Mouse (Mus musculus): ENCODE results near the gene Tnfrsf23. TPM values are rescaled to one million over a fixed set of nuclear protein-coding genes. Genes with fewer than 3 reads are reported as not detected.
"Not testable (repeated sequence)": the region's sequence is repeated elsewhere in the genome, so short reads cannot be mapped to it uniquely, and the experiment has no call there.

Tnfrsf23 gene
- polyA plus RNA-seq, 1 experiment from 2014 or later, result 2.2 TPM

- H3K27me3 ChIP-seq (ENCODE audit: control insufficient read depth, insufficient read depth, low read length); H3K27ac ChIP-seq (replicated peaks in 1 of 2; ENCODE audit: control insufficient read depth in 1 of 2, insufficient read depth in 1 of 2, low read depth in 2 of 2, low read length in 2 of 2); H3K9ac ChIP-seq (ENCODE audit: low read length); H3K4me3 ChIP-seq (ENCODE audit: control insufficient read depth in 1 of 2, insufficient read depth in 1 of 2, low read depth in 1 of 2, low read length in 2 of 2); H3K4me2 ChIP-seq (ENCODE audit: low read length); H3K4me1 ChIP-seq (ENCODE audit: control insufficient read depth in 2 of 2, insufficient read depth in 2 of 2, low read length in 2 of 2); H3K9me3 ChIP-seq (ENCODE audit: control insufficient read depth, low read length); ATAC-seq (ENCODE audit: insufficient number of reproducible peaks, insufficient read depth, low FRiP score, low read depth): not testable (repeated sequence)
- H3K36me3 ChIP-seq (ENCODE audit: control insufficient read depth, insufficient read depth, low read length), result peaks cover 23% of the 10 kb centered on the region
- 83% methylated on average over 1 of the region's 2 CpGs for WGBS
Measured at GRCm38 (mm10) chr7:143684569-143684968, 1.1 kb downstream of the Tnfrsf23 start.

- Histone ChIP-seq H3K4me3 (ENCODE audit: control insufficient read depth in 1 of 2, insufficient read depth in 1 of 2, low read depth in 1 of 2, low read length in 2 of 2) (no peak overlapping the region), H3K9me3 (ENCODE audit: control insufficient read depth, low read length) (no peaks in the 10 kb centered on the region), H3K4me1 (ENCODE audit: control insufficient read depth in 2 of 2, insufficient read depth in 2 of 2, low read length in 2 of 2) (no peaks in the 10 kb centered on the region), H3K27me3 (ENCODE audit: control insufficient read depth, insufficient read depth, low read length) (no peaks in the 10 kb centered on the region), H3K27ac (replicated peaks in 1 of 2; ENCODE audit: control insufficient read depth in 1 of 2, insufficient read depth in 1 of 2, low read depth in 2 of 2, low read length in 2 of 2) (no peak overlapping the region), H3K36me3 (ENCODE audit: control insufficient read depth, insufficient read depth, low read length) (no peaks in the 10 kb centered on the region), H3K9ac (ENCODE audit: low read length) (no peak overlapping the region), H3K4me2 (ENCODE audit: low read length) (no peak overlapping the region)
- ATAC-seq (ENCODE audit: insufficient number of reproducible peaks, insufficient read depth, low FRiP score, low read depth), result no peak
- 100% methylated on average over 1 of the region's 1 CpGs for WGBS
Measured at GRCm38 (mm10) chr7:143681566-143681965, 4.1 kb downstream of the Tnfrsf23 start.

GRCm38 (mm10) chr7:143680836-143681235, 4.8 kb downstream of the Tnfrsf23 start:
- not testable (repeated sequence) for H3K27ac ChIP-seq (replicated peaks in 1 of 2; ENCODE audit: control insufficient read depth in 1 of 2, insufficient read depth in 1 of 2, low read depth in 2 of 2, low read length in 2 of 2); H3K4me3 ChIP-seq (ENCODE audit: control insufficient read depth in 1 of 2, insufficient read depth in 1 of 2, low read depth in 1 of 2, low read length in 2 of 2); H3K36me3 ChIP-seq (ENCODE audit: control insufficient read depth, insufficient read depth, low read length); H3K4me2 ChIP-seq (ENCODE audit: low read length); ATAC-seq (ENCODE audit: insufficient number of reproducible peaks, insufficient read depth, low FRiP score, low read depth); H3K4me1 ChIP-seq (ENCODE audit: control insufficient read depth in 2 of 2, insufficient read depth in 2 of 2, low read length in 2 of 2); H3K27me3 ChIP-seq (ENCODE audit: control insufficient read depth, insufficient read depth, low read length); H3K9ac ChIP-seq (ENCODE audit: low read length); H3K9me3 ChIP-seq (ENCODE audit: control insufficient read depth, low read length)
- 64% methylated on average over 2 of the region's 2 CpGs for WGBS

GRCm38 (mm10) chr7:143679650-143680049, 6.0 kb downstream of the Tnfrsf23 start:
- ATAC-seq (ENCODE audit: insufficient number of reproducible peaks, insufficient read depth, low FRiP score, low read depth); H3K9ac ChIP-seq (ENCODE audit: low read length); H3K4me3 ChIP-seq (ENCODE audit: control insufficient read depth in 1 of 2, insufficient read depth in 1 of 2, low read depth in 1 of 2, low read length in 2 of 2); H3K36me3 ChIP-seq (ENCODE audit: control insufficient read depth, insufficient read depth, low read length); H3K27me3 ChIP-seq (ENCODE audit: control insufficient read depth, insufficient read depth, low read length); H3K4me2 ChIP-seq (ENCODE audit: low read length); H3K27ac ChIP-seq (replicated peaks in 1 of 2; ENCODE audit: control insufficient read depth in 1 of 2, insufficient read depth in 1 of 2, low read depth in 2 of 2, low read length in 2 of 2); H3K9me3 ChIP-seq (ENCODE audit: control insufficient read depth, low read length); H3K4me1 ChIP-seq (ENCODE audit: control insufficient read depth in 2 of 2, insufficient read depth in 2 of 2, low read length in 2 of 2): not testable (repeated sequence)
- 68% methylated on average over 2 of the region's 2 CpGs for WGBS

GRCm38 (mm10) chr7:143666427-143667311, 19.0 kb downstream of the Tnfrsf23 start:
- H3K9me3 ChIP-seq (ENCODE audit: control insufficient read depth, low read length), result 0 out of 2 replicates have a peak, but pooled peaks cover 2% of the 10 kb centered on the region
- no peak for ATAC-seq (ENCODE audit: insufficient number of reproducible peaks, insufficient read depth, low FRiP score, low read depth)
- no peak overlapping the region for H3K4me2 ChIP-seq (ENCODE audit: low read length)
- H3K4me1 ChIP-seq (ENCODE audit: control insufficient read depth in 2 of 2, insufficient read depth in 2 of 2, low read length in 2 of 2), result no peaks in the 10 kb centered on the region
- H3K36me3 ChIP-seq (ENCODE audit: control insufficient read depth, insufficient read depth, low read length), result no peaks in the 10 kb centered on the region
- no peak overlapping the region for H3K9ac ChIP-seq (ENCODE audit: low read length)
- no peak overlapping the region for H3K4me3 ChIP-seq (ENCODE audit: control insufficient read depth in 1 of 2, insufficient read depth in 1 of 2, low read depth in 1 of 2, low read length in 2 of 2)
- H3K27ac ChIP-seq (replicated peaks in 1 of 2; ENCODE audit: control insufficient read depth in 1 of 2, insufficient read depth in 1 of 2, low read depth in 2 of 2, low read length in 2 of 2), result no peak overlapping the region
- no peaks in the 10 kb centered on the region for H3K27me3 ChIP-seq (ENCODE audit: control insufficient read depth, insufficient read depth, low read length)

GRCm38 (mm10) chr7:143663470-143663869, 22.2 kb downstream of the Tnfrsf23 start:
- Histone ChIP-seq H3K27me3 (ENCODE audit: control insufficient read depth, insufficient read depth, low read length) (no peaks in the 10 kb centered on the region), H3K4me2 (ENCODE audit: low read length) (no peak overlapping the region), H3K27ac (replicated peaks in 1 of 2; ENCODE audit: control insufficient read depth in 1 of 2, insufficient read depth in 1 of 2, low read depth in 2 of 2, low read length in 2 of 2) (no peak overlapping the region), H3K36me3 (ENCODE audit: control insufficient read depth, insufficient read depth, low read length) (no peaks in the 10 kb centered on the region), H3K9me3 (ENCODE audit: control insufficient read depth, low read length) (0 out of 2 replicates have a peak, but pooled peaks cover 2% of the 10 kb centered on the region), H3K4me1 (ENCODE audit: control insufficient read depth in 2 of 2, insufficient read depth in 2 of 2, low read length in 2 of 2) (no peaks in the 10 kb centered on the region), H3K4me3 (ENCODE audit: control insufficient read depth in 1 of 2, insufficient read depth in 1 of 2, low read depth in 1 of 2, low read length in 2 of 2) (no peak overlapping the region), H3K9ac (ENCODE audit: low read length) (no peak overlapping the region)
- ATAC-seq (ENCODE audit: insufficient number of reproducible peaks, insufficient read depth, low FRiP score, low read depth), result no peak
- 63% methylated on average over 2 of the region's 2 CpGs for WGBS

- Histone ChIP-seq H3K27ac (replicated peaks in 1 of 2; ENCODE audit: control insufficient read depth in 1 of 2, insufficient read depth in 1 of 2, low read depth in 2 of 2, low read length in 2 of 2) (no peak overlapping the region), H3K4me1 (ENCODE audit: control insufficient read depth in 2 of 2, insufficient read depth in 2 of 2, low read length in 2 of 2) (no peaks in the 10 kb centered on the region), H3K27me3 (ENCODE audit: control insufficient read depth, insufficient read depth, low read length) (no peaks in the 10 kb centered on the region), H3K9me3 (ENCODE audit: control insufficient read depth, low read length) (0 out of 2 replicates have a peak, but pooled peaks cover 2% of the 10 kb centered on the region), H3K4me3 (ENCODE audit: control insufficient read depth in 1 of 2, insufficient read depth in 1 of 2, low read depth in 1 of 2, low read length in 2 of 2) (no peak overlapping the region), H3K36me3 (ENCODE audit: control insufficient read depth, insufficient read depth, low read length) (no peaks in the 10 kb centered on the region), H3K9ac (ENCODE audit: low read length) (no peak overlapping the region), H3K4me2 (ENCODE audit: low read length) (no peak overlapping the region)
- no peak for ATAC-seq (ENCODE audit: insufficient number of reproducible peaks, insufficient read depth, low FRiP score, low read depth)
Measured at GRCm38 (mm10) chr7:143660797-143661196, 24.9 kb downstream of the Tnfrsf23 start.
